Mouse (Mus musculus): ENCODE data around the gene Sept5.

The Sept5 gene

GRCm38 (mm10) chr16:18613301-18613700, 16.5 kb downstream of the Sept5 start:
- DNase-seq (ENCODE audit: low spot score) = no peak

GRCm38 (mm10) chr16:18611752-18612151, 18.0 kb downstream of the Sept5 start:
- no peak for DNase-seq (ENCODE audit: low spot score)

GRCm38 (mm10) chr16:18609099-18609498, 20.7 kb downstream of the Sept5 start:
- DNase-seq (ENCODE audit: low spot score) = no peak

- no peak for DNase-seq (ENCODE audit: low spot score)
These were observed 21.5 kb downstream of the Sept5 start for GRCm38 (mm10) chr16:18608226-18608625.

GRCm38 (mm10) chr16:18605705-18606104, 24.0 kb downstream of the Sept5 start:
- no peak for DNase-seq (ENCODE audit: low spot score)

GRCm38 (mm10) chr16:18604267-18604701, 25.5 kb downstream of the Sept5 start:
- no peak for DNase-seq (ENCODE audit: low spot score)

- DNase-seq (ENCODE audit: low spot score) = no peak
These were observed 28.3 kb downstream of the Sept5 start for GRCm38 (mm10) chr16:18601447-18601846.

GRCm38 (mm10) chr16:18598006-18598405, 31.7 kb downstream of the Sept5 start:
- DNase-seq (ENCODE audit: low spot score) = no peak

GRCm38 (mm10) chr16:18596255-18596654, 33.5 kb downstream of the Sept5 start:
- DNase-seq (ENCODE audit: low spot score) = no peak

- DNase-seq (ENCODE audit: low spot score) = no peak
These were observed 35.8 kb downstream of the Sept5 start for GRCm38 (mm10) chr16:18593930-18594329.

- DNase-seq (ENCODE audit: low spot score) = no peak
These were observed 38.4 kb downstream of the Sept5 start for GRCm38 (mm10) chr16:18591047-18592018.

- no peak for DNase-seq (ENCODE audit: low spot score)
These were observed 39.7 kb downstream of the Sept5 start, which contains the start of gene Tbx1 for GRCm38 (mm10) chr16:18589804-18590790. Gene Tbx1, minus strand, starts transcription at chr16:18590671.

- DNase-seq (ENCODE audit: low spot score) = no peak
These were observed 40.6 kb downstream of the Sept5 start for GRCm38 (mm10) chr16:18589080-18589621.

- no peak for DNase-seq (ENCODE audit: low spot score)
These were observed 41.1 kb downstream of the Sept5 start for GRCm38 (mm10) chr16:18588738-18589055.

GRCm38 (mm10) chr16:18587847-18588737, 41.7 kb downstream of the Sept5 start:
- DNase-seq (ENCODE audit: low spot score) = no peak

- DNase-seq (ENCODE audit: low spot score) = no peak
These were observed 42.7 kb downstream of the Sept5 start for GRCm38 (mm10) chr16:18586906-18587546.

GRCm38 (mm10) chr16:18586076-18586905, 43.5 kb downstream of the Sept5 start:
- no peak for DNase-seq (ENCODE audit: low spot score)

- DNase-seq (ENCODE audit: low spot score) = no peak
These were observed 44.1 kb downstream of the Sept5 start for GRCm38 (mm10) chr16:18585676-18586075.

GRCm38 (mm10) chr16:18584901-18585510, 44.7 kb downstream of the Sept5 start:
- DNase-seq (ENCODE audit: low spot score) = no peak

All from urinary bladder, postnatal 25 days (tissue).